Comparison of ENCODE assay signal across 21 mouse cellular contexts in the genomic region with DNA sequence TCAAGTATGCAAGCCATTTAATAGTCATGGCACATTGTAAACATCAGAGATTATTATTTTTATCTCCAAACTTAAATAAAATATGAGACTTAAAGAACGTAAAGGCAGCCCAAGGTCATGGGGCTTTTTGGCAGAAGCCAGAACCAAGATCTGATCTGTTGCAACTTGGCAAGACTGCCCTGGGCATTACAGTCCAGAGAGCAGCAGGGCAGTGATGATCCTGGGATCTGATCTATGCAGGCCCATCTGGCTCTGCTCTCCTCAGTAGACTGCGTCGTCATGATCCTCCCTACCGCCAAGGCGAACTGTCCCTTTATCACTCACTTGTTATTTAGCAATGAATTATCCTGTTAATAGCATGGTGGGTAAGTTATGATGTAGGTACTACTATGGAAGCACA.
DNase-seq lines count a peak whose midpoint lies in the region; ATAC-seq and TF ChIP-seq lines count a peak whose summit lies in the region.
"Had no signal": no experiment of that assay in that cellular context is flagged by ENCODE, and none has a peak within 500 bp of the region (broad histone marks: within the 10 kb centered on the region; RNA-seq: fewer than 3 reads in every experiment).

No protein-coding gene starts in this region.

- H3K27ac ChIP-seq in hindbrain, postnatal 0 days: no peak overlapping the region
- H3K27ac ChIP-seq in hindbrain, embryonic 16.5 days (ENCODE audit: low read depth, low read length): no peak overlapping the region
- H3K27ac ChIP-seq in intestine, postnatal 0 days (ENCODE audit: low read depth, low read length): no peak overlapping the region
- H3K27ac ChIP-seq: embryonic facial prominence, embryonic 10.5 days; forebrain, embryonic 13.5 days; heart, embryonic 10.5 days; heart, embryonic 15.5 days; hindbrain, embryonic 13.5 days had no signal

- no peaks in the 10 kb centered on the region for H3K36me3 ChIP-seq in hindbrain, postnatal 0 days (ENCODE audit: insufficient read depth, low read length)
- no peaks in the 10 kb centered on the region for H3K36me3 ChIP-seq in hindbrain, embryonic 16.5 days (ENCODE audit: control insufficient read depth, insufficient read depth, low read length)
- H3K36me3 ChIP-seq in intestine, postnatal 0 days (ENCODE audit: control insufficient read depth, insufficient read depth): no peaks in the 10 kb centered on the region
- H3K36me3 ChIP-seq: embryonic facial prominence, embryonic 10.5 days; G1E; heart, embryonic 10.5 days; heart, embryonic 15.5 days; hindbrain, embryonic 13.5 days had no signal

- H3K4me2 ChIP-seq in hindbrain, postnatal 0 days (ENCODE audit: low read depth, low read length): no peak overlapping the region
- no peak overlapping the region for H3K4me2 ChIP-seq in hindbrain, embryonic 16.5 days (ENCODE audit: low read length)
- H3K4me2 ChIP-seq in intestine, postnatal 0 days (replicated peaks; ENCODE audit: low read depth): no peak overlapping the region
- H3K4me2 ChIP-seq: forebrain, embryonic 13.5 days; heart, embryonic 15.5 days; hindbrain, embryonic 13.5 days had no signal

- TF ChIP-seq CTCF in hindbrain, postnatal 0 days (IDR thresholded peaks at IDR 0.05; ENCODE audit: low read depth): no peak
- no peak for TF ChIP-seq CTCF in intestine, postnatal 0 days (IDR thresholded peaks at IDR 0.05; ENCODE audit: low read depth)

- H3K4me3 ChIP-seq in hindbrain, postnatal 0 days (ENCODE audit: low read length): no peak overlapping the region
- H3K4me3 ChIP-seq in hindbrain, embryonic 16.5 days (ENCODE audit: low read length): no peak overlapping the region
- H3K4me3 ChIP-seq in intestine, postnatal 0 days (ENCODE audit: low read depth, low read length): no peak overlapping the region
- H3K4me3 ChIP-seq: embryonic facial prominence, embryonic 10.5 days; forebrain, embryonic 13.5 days; heart, embryonic 10.5 days; heart, embryonic 15.5 days; hindbrain, embryonic 13.5 days had no signal

- H3K9ac ChIP-seq in hindbrain, postnatal 0 days (replicated peaks; ENCODE audit: low read length): no peak overlapping the region
- no peak overlapping the region for H3K9ac ChIP-seq in hindbrain, embryonic 16.5 days (ENCODE audit: low read depth, low read length)
- no peak overlapping the region for H3K9ac ChIP-seq in intestine, postnatal 0 days (ENCODE audit: low read depth, low read length)
- H3K9ac ChIP-seq: forebrain, embryonic 13.5 days; forebrain, postnatal 0 days; heart, embryonic 15.5 days; hindbrain, embryonic 13.5 days had no signal

- H3K27me3 ChIP-seq in hindbrain, postnatal 0 days (ENCODE audit: insufficient read depth, low read length): no peaks in the 10 kb centered on the region
- H3K27me3 ChIP-seq in hindbrain, embryonic 16.5 days (replicated peaks; ENCODE audit: control insufficient read depth, insufficient read depth, low read length): no peaks in the 10 kb centered on the region
- H3K27me3 ChIP-seq in intestine, postnatal 0 days (replicated peaks; ENCODE audit: control insufficient read depth, insufficient read depth, low read length): no peaks in the 10 kb centered on the region
- H3K27me3 ChIP-seq: forebrain, embryonic 13.5 days; heart, embryonic 15.5 days; hindbrain, embryonic 13.5 days had no signal

- WGBS in hindbrain, postnatal 0 days: 78% methylated on average over 5 of the region's 5 CpGs
- WGBS in hindbrain, embryonic 16.5 days: 91% methylated on average over 5 of the region's 5 CpGs
- WGBS in intestine, postnatal 0 days: 91% methylated on average over 5 of the region's 5 CpGs

- no peaks in the 10 kb centered on the region for H3K4me1 ChIP-seq in hindbrain, postnatal 0 days (ENCODE audit: insufficient read depth, low read length)
- no peaks in the 10 kb centered on the region for H3K4me1 ChIP-seq in hindbrain, embryonic 16.5 days (ENCODE audit: control insufficient read depth, insufficient read depth, low read depth, low read length)
- no peaks in the 10 kb centered on the region for H3K4me1 ChIP-seq in intestine, postnatal 0 days (replicated peaks; ENCODE audit: control insufficient read depth, insufficient read depth, low read length)
- H3K4me1 ChIP-seq: embryonic facial prominence, embryonic 10.5 days; forebrain, embryonic 13.5 days; heart, embryonic 10.5 days; heart, embryonic 15.5 days; hindbrain, embryonic 13.5 days had no signal

- no peaks in the 10 kb centered on the region for H3K9me3 ChIP-seq in hindbrain, postnatal 0 days (ENCODE audit: low read length)
- no peaks in the 10 kb centered on the region for H3K9me3 ChIP-seq in hindbrain, embryonic 16.5 days (ENCODE audit: control insufficient read depth, low read length)
- no peaks in the 10 kb centered on the region for H3K9me3 ChIP-seq in intestine, postnatal 0 days (ENCODE audit: control insufficient read depth)
- H3K9me3 ChIP-seq: embryonic facial prominence, embryonic 10.5 days; forebrain, embryonic 13.5 days; heart, embryonic 10.5 days; heart, embryonic 15.5 days; hindbrain, embryonic 13.5 days had no signal

- DNase-seq in hindbrain, postnatal 0 days (ENCODE audit: low spot score): no peak
- peak; percentile 0 for DNase-seq in cerebellum, adult 8-10 months
- DNase-seq in cerebellum, adult 9-11 months: peak; percentile 8
- peak; percentile 34 to 41 for DNase-seq in cerebellum, postnatal 36 days
- DNase-seq in gastrocnemius, postnatal 25 days: no peak
- DNase-seq: adrenal gland, adult 8-10 months; adrenal gland, postnatal 36 days; forebrain, postnatal 0 days; gastrocnemius, postnatal 36 days; heart, adult 18-20 months; heart, postnatal 14 days; kidney, adult 8-10 months had no signal

- peak; percentile 47; the same call in 1 of the 2 replicates for ATAC-seq in hindbrain, postnatal 0 days
- no peak for ATAC-seq in hindbrain, embryonic 16.5 days
- no peak for ATAC-seq in intestine, postnatal 0 days
- ATAC-seq: forebrain, embryonic 13.5 days; forebrain, postnatal 0 days; intestine, embryonic 16.5 days had no signal

Comparison
In these comparisons a context has a peak if more than half of its experiments do, and no peak if none do; other contexts are left out.
1. DNase-seq: peak in cerebellum, adult 8-10 months (single experiment), cerebellum, adult 9-11 months (single experiment) and cerebellum, postnatal 36 days (2 of 2); none in hindbrain, postnatal 0 days (single experiment) and gastrocnemius, postnatal 25 days (single experiment).